Mouse (Mus musculus): ENCODE results near the gene Fam229b.

Gene Fam229b

GRCm38 (mm10) chr10:39133462-39134310 is at the start of gene Fam229b, which contains the start of gene Tube1:
TSS of gene Fam229b (minus strand) at chr10:39133914.
TSS of gene Tube1 (plus strand) at chr10:39133976.
- WGBS: 3% methylated on average over 47 of the region's 47 CpGs

GRCm38 (mm10) chr10:39176981-39177380 is 43.3 kb upstream of the Fam229b start:
- WGBS: 88% methylated on average over 5 of the region's 5 CpGs

GRCm38 (mm10) chr10:39173077-39173476 is 39.4 kb upstream of the Fam229b start:
- WGBS: 22% methylated on average over 13 of the region's 13 CpGs

- 52% methylated on average over 6 of the region's 6 CpGs for WGBS
These were observed 38.8 kb upstream of the Fam229b start for GRCm38 (mm10) chr10:39172540-39172931.

GRCm38 (mm10) chr10:39171603-39172539 is 38.2 kb upstream of the Fam229b start:
- WGBS: 9% methylated on average over 26 of the region's 26 CpGs

- WGBS: 0% methylated on average over 19 of the region's 19 CpGs
These were observed 37.4 kb upstream of the Fam229b start for GRCm38 (mm10) chr10:39171134-39171533.

GRCm38 (mm10) chr10:39170706-39171105 is 37.0 kb upstream of the Fam229b start:
- 2% methylated on average over 6 of the region's 6 CpGs for WGBS

- WGBS: 8% methylated on average over 8 of the region's 8 CpGs
These were observed 36.5 kb upstream of the Fam229b start for GRCm38 (mm10) chr10:39170181-39170580.

GRCm38 (mm10) chr10:39169642-39170041 is 35.9 kb upstream of the Fam229b start:
- 53% methylated on average over 9 of the region's 9 CpGs for WGBS

- 89% methylated on average over 11 of the region's 11 CpGs for WGBS
These were observed 33.9 kb upstream of the Fam229b start for GRCm38 (mm10) chr10:39167611-39168010.

GRCm38 (mm10) chr10:39165632-39166115 is 32.0 kb upstream of the Fam229b start:
- 5% methylated on average over 11 of the region's 11 CpGs for WGBS

- WGBS: 92% methylated on average over 10 of the region's 10 CpGs
These were observed 30.0 kb upstream of the Fam229b start, which contains the start of gene Ccn6 for GRCm38 (mm10) chr10:39163694-39164093. TSS of gene Ccn6 (minus strand) at chr10:39163794.

GRCm38 (mm10) chr10:39162666-39163484 is 29.2 kb upstream of the Fam229b start:
- WGBS: 42% methylated on average over 18 of the region's 18 CpGs

- WGBS: 97% methylated on average over 1 of the region's 1 CpGs
These were observed 27.7 kb upstream of the Fam229b start for GRCm38 (mm10) chr10:39161406-39161805.

GRCm38 (mm10) chr10:39158306-39158705 is 24.6 kb upstream of the Fam229b start:
- WGBS: 72% methylated on average over 12 of the region's 12 CpGs

GRCm38 (mm10) chr10:39157321-39157720 is 23.6 kb upstream of the Fam229b start:
- 95% methylated on average over 1 of the region's 1 CpGs for WGBS

GRCm38 (mm10) chr10:39156719-39157118 is 23.0 kb upstream of the Fam229b start:
- 95% methylated on average over 5 of the region's 5 CpGs for WGBS

GRCm38 (mm10) chr10:39142216-39142615 is 8.5 kb upstream of the Fam229b start:
- WGBS: 88% methylated on average over 12 of the region's 12 CpGs

- WGBS: 96% methylated on average over 2 of the region's 2 CpGs
These were observed 7.7 kb upstream of the Fam229b start for GRCm38 (mm10) chr10:39141401-39141800.

GRCm38 (mm10) chr10:39140843-39141242 is 7.1 kb upstream of the Fam229b start:
- 95% methylated on average over 14 of the region's 14 CpGs for WGBS

- WGBS: 85% methylated on average over 6 of the region's 6 CpGs
These were observed 5.0 kb upstream of the Fam229b start for GRCm38 (mm10) chr10:39138761-39139160.
